Mouse (Mus musculus) E14TG2a.4 (cell line): ENCODE results near the gene Arhgef10l.

Source experiments
- CTCF ChIP-seq: conservative IDR thresholded peaks from 2 replicates; pipeline ENCODE4 v1.5.1; 2014; ENCODE audit warnings: low read length
- POU5F1 ChIP-seq: IDR thresholded peaks from 2 replicates; pipeline ENCODE4 v1.6.1; 2014; ENCODE audit warnings: low read length, borderline replicate concordance

GRCm38 (mm10) chr4:140649207-140649591 lies 16.6 kb downstream of the Arhgef10l start:
- TF ChIP-seq CTCF (no peak), POU5F1 (no peak)
